Mouse (Mus musculus): ENCODE measurements around the gene Atp8a2. TPM values are rescaled to one million over a fixed set of nuclear protein-coding genes. Genes with fewer than 3 reads are reported as not detected.

The Atp8a2 gene
- polyA plus RNA-seq, 1 experiment = 15.3 TPM

- TF ChIP-seq CTCF (IDR thresholded peaks at IDR 0.05; ENCODE audit: extremely low read depth, insufficient read depth, low read length) = no peak
- no peak for TF ChIP-seq POLR2A (IDR thresholded peaks at IDR 0.05; ENCODE audit: extremely low read depth, insufficient read depth, low read length)
- Histone ChIP-seq H3K4me1 (ENCODE audit: control insufficient read depth, insufficient read depth, low read length) (no peaks in the 10 kb centered on the region), H3K4me3 (ENCODE audit: insufficient read depth, low read length) (no peak overlapping the region)
These were observed 131.8 kb downstream of the Atp8a2 start for GRCm38 (mm10) chr14:60065186-60065585.

GRCm38 (mm10) chr14:60061023-60061422 lies 136.0 kb downstream of the Atp8a2 start:
- Histone ChIP-seq H3K27ac (ENCODE audit: insufficient read depth, low read length) (no peak overlapping the region), H3K4me1 (ENCODE audit: control insufficient read depth, insufficient read depth, low read length) (no peaks in the 10 kb centered on the region), H3K4me3 (ENCODE audit: insufficient read depth, low read length) (no peak overlapping the region)
- TF ChIP-seq CTCF (IDR thresholded peaks at IDR 0.05; ENCODE audit: extremely low read depth, insufficient read depth, low read length) = no peak
- TF ChIP-seq POLR2A (IDR thresholded peaks at IDR 0.05; ENCODE audit: extremely low read depth, insufficient read depth, low read length) = no peak

More at GRCm38 (mm10) chr14:60065186-60065585, 131.8 kb downstream of the Atp8a2 start:
- H3K27ac ChIP-seq (ENCODE audit: insufficient read depth, low read length) = no peak overlapping the region

- TF ChIP-seq CTCF (IDR thresholded peaks at IDR 0.05; ENCODE audit: extremely low read depth, insufficient read depth, low read length) (no peak), POLR2A (IDR thresholded peaks at IDR 0.05; ENCODE audit: extremely low read depth, insufficient read depth, low read length) (no peak)
- Histone ChIP-seq H3K4me1 (ENCODE audit: control insufficient read depth, insufficient read depth, low read length) (no peaks in the 10 kb centered on the region), H3K27ac (ENCODE audit: insufficient read depth, low read length) (no peak overlapping the region), H3K4me3 (ENCODE audit: insufficient read depth, low read length) (no peak overlapping the region)
These were observed 138.1 kb downstream of the Atp8a2 start for GRCm38 (mm10) chr14:60058867-60059266.

- Histone ChIP-seq H3K4me3 (ENCODE audit: insufficient read depth, low read length) (no peak overlapping the region), H3K4me1 (ENCODE audit: control insufficient read depth, insufficient read depth, low read length) (no peaks in the 10 kb centered on the region), H3K27ac (ENCODE audit: insufficient read depth, low read length) (no peak overlapping the region)
- TF ChIP-seq CTCF (IDR thresholded peaks at IDR 0.05; ENCODE audit: extremely low read depth, insufficient read depth, low read length) (no peak), POLR2A (IDR thresholded peaks at IDR 0.05; ENCODE audit: extremely low read depth, insufficient read depth, low read length) (no peak)
These were observed 141.7 kb downstream of the Atp8a2 start for GRCm38 (mm10) chr14:60055231-60055630.

GRCm38 (mm10) chr14:60030666-60031065 lies 166.3 kb downstream of the Atp8a2 start:
- Histone ChIP-seq H3K4me1 (ENCODE audit: control insufficient read depth, insufficient read depth, low read length) (0 out of 2 replicates have a peak, but pooled peaks cover 3% of the 10 kb centered on the region), H3K27ac (ENCODE audit: insufficient read depth, low read length) (no peak overlapping the region), H3K4me3 (ENCODE audit: insufficient read depth, low read length) (no peak overlapping the region)
- TF ChIP-seq CTCF (IDR thresholded peaks at IDR 0.05; ENCODE audit: extremely low read depth, insufficient read depth, low read length) = no peak
- no peak for TF ChIP-seq POLR2A (IDR thresholded peaks at IDR 0.05; ENCODE audit: extremely low read depth, insufficient read depth, low read length)

GRCm38 (mm10) chr14:60027139-60027538 lies 169.8 kb downstream of the Atp8a2 start:
- H3K27ac ChIP-seq (ENCODE audit: insufficient read depth, low read length) = no peak overlapping the region
- H3K4me3 ChIP-seq (ENCODE audit: insufficient read depth, low read length) = no peak overlapping the region
- TF ChIP-seq POLR2A (IDR thresholded peaks at IDR 0.05; ENCODE audit: extremely low read depth, insufficient read depth, low read length) (no peak), CTCF (IDR thresholded peaks at IDR 0.05; ENCODE audit: extremely low read depth, insufficient read depth, low read length) (no peak)
- H3K4me1 ChIP-seq (ENCODE audit: control insufficient read depth, insufficient read depth, low read length) = 0 out of 2 replicates have a peak, but pooled peaks cover 3% of the 10 kb centered on the region

GRCm38 (mm10) chr14:60026647-60027046 lies 170.3 kb downstream of the Atp8a2 start:
- H3K4me1 ChIP-seq (ENCODE audit: control insufficient read depth, insufficient read depth, low read length) = 0 out of 2 replicates have a peak, but pooled peaks cover 3% of the 10 kb centered on the region
- no peak for TF ChIP-seq POLR2A (IDR thresholded peaks at IDR 0.05; ENCODE audit: extremely low read depth, insufficient read depth, low read length)
- TF ChIP-seq CTCF (IDR thresholded peaks at IDR 0.05; ENCODE audit: extremely low read depth, insufficient read depth, low read length) = no peak
- no peak overlapping the region; the same call in 1 of the 2 replicates for H3K27ac ChIP-seq (ENCODE audit: insufficient read depth, low read length)
- H3K4me3 ChIP-seq (ENCODE audit: insufficient read depth, low read length) = no peak overlapping the region

GRCm38 (mm10) chr14:60015891-60016290 lies 181.1 kb downstream of the Atp8a2 start:
- Histone ChIP-seq H3K4me3 (ENCODE audit: insufficient read depth, low read length) (no peak overlapping the region), H3K27ac (ENCODE audit: insufficient read depth, low read length) (no peak overlapping the region), H3K4me1 (ENCODE audit: control insufficient read depth, insufficient read depth, low read length) (no peaks in the 10 kb centered on the region)
- TF ChIP-seq POLR2A (IDR thresholded peaks at IDR 0.05; ENCODE audit: extremely low read depth, insufficient read depth, low read length) = no peak
- TF ChIP-seq CTCF (IDR thresholded peaks at IDR 0.05; ENCODE audit: extremely low read depth, insufficient read depth, low read length) = peak; percentile 96

- no peaks in the 10 kb centered on the region for H3K4me1 ChIP-seq (ENCODE audit: control insufficient read depth, insufficient read depth, low read length)
- H3K4me3 ChIP-seq (ENCODE audit: insufficient read depth, low read length) = no peak overlapping the region
- TF ChIP-seq CTCF (IDR thresholded peaks at IDR 0.05; ENCODE audit: extremely low read depth, insufficient read depth, low read length) (no peak), POLR2A (IDR thresholded peaks at IDR 0.05; ENCODE audit: extremely low read depth, insufficient read depth, low read length) (no peak)
- H3K27ac ChIP-seq (ENCODE audit: insufficient read depth, low read length) = no peak overlapping the region
These were observed 195.2 kb downstream of the Atp8a2 start for GRCm38 (mm10) chr14:60001801-60002200.

GRCm38 (mm10) chr14:59988860-59989259 lies 208.1 kb downstream of the Atp8a2 start:
- Histone ChIP-seq H3K4me3 (ENCODE audit: insufficient read depth, low read length) (no peak overlapping the region), H3K4me1 (ENCODE audit: control insufficient read depth, insufficient read depth, low read length) (no peaks in the 10 kb centered on the region), H3K27ac (ENCODE audit: insufficient read depth, low read length) (no peak overlapping the region)
- no peak for TF ChIP-seq CTCF (IDR thresholded peaks at IDR 0.05; ENCODE audit: extremely low read depth, insufficient read depth, low read length)
- TF ChIP-seq POLR2A (IDR thresholded peaks at IDR 0.05; ENCODE audit: extremely low read depth, insufficient read depth, low read length) = no peak
